Mouse (Mus musculus) embryo, embryonic 10.5 days (tissue): Measurements from ENCODE around the gene Tbx6.
A peak's percentile ranks its signal among the peaks of the same experiment; 100 is the strongest.
"Not testable (repeated sequence)": the region's sequence is repeated elsewhere in the genome, so short reads cannot be mapped to it uniquely, and the experiment has no call there.

ENCODE experiments used
- DNase-seq: peaks from one replicate; pipeline ENCODE4 v3.0.0-alpha.2; 2015; ENCODE audit warnings: low spot score

Tbx6 gene

GRCm38 (mm10) chr7:126767001-126767400, 14.3 kb upstream of the Tbx6 start:
- no peak for DNase-seq

GRCm38 (mm10) chr7:126770784-126771183, 10.5 kb upstream of the Tbx6 start:
- no peak for DNase-seq

- DNase-seq: no peak
Measured at GRCm38 (mm10) chr7:126773351-126773750, 7.9 kb upstream of the Tbx6 start.

GRCm38 (mm10) chr7:126774463-126774862, 6.8 kb upstream of the Tbx6 start:
- no peak for DNase-seq

GRCm38 (mm10) chr7:126775185-126775977, 5.9 kb upstream of the Tbx6 start:
- DNase-seq: no peak

- no peak for DNase-seq
Measured at GRCm38 (mm10) chr7:126775978-126776234, 5.4 kb upstream of the Tbx6 start.

GRCm38 (mm10) chr7:126776598-126777057, 4.7 kb upstream of the Tbx6 start, which contains the start of gene Ypel3:
Gene Ypel3 (plus strand): TSS chr7:126776955.
- DNase-seq: peak; percentile 94

- DNase-seq: no peak
Measured at GRCm38 (mm10) chr7:126777476-126777875, 3.8 kb upstream of the Tbx6 start.

- no peak for DNase-seq
Measured at GRCm38 (mm10) chr7:126778147-126778546, 3.1 kb upstream of the Tbx6 start.

GRCm38 (mm10) chr7:126779101-126779500, 2.2 kb upstream of the Tbx6 start:
- not testable (repeated sequence) for DNase-seq

- peak; percentile 94 for DNase-seq
Measured at GRCm38 (mm10) chr7:126779983-126780970, 1.0 kb upstream of the Tbx6 start.

- no peak for DNase-seq
Measured at GRCm38 (mm10) chr7:126781661-126782370, 533 bp downstream of the Tbx6 start.

GRCm38 (mm10) chr7:126782693-126783092, 1.4 kb downstream of the Tbx6 start:
- DNase-seq: no peak

GRCm38 (mm10) chr7:126784469-126784868, 3.2 kb downstream of the Tbx6 start:
- DNase-seq: no peak

- no peak for DNase-seq
Measured at GRCm38 (mm10) chr7:126785056-126785455, 3.8 kb downstream of the Tbx6 start.

GRCm38 (mm10) chr7:126786142-126786541, 4.9 kb downstream of the Tbx6 start:
- no peak for DNase-seq

GRCm38 (mm10) chr7:126789141-126789540, 7.9 kb downstream of the Tbx6 start:
- DNase-seq: no peak

- DNase-seq: peak; percentile 99
Measured at GRCm38 (mm10) chr7:126791851-126792720, 10.8 kb downstream of the Tbx6 start, which contains the start of gene Ppp4c. Gene Ppp4c (minus strand): TSS chr7:126792496.

- no peak for DNase-seq
Measured at GRCm38 (mm10) chr7:126792721-126793443, 11.6 kb downstream of the Tbx6 start.

- DNase-seq: no peak
Measured at GRCm38 (mm10) chr7:126793456-126794270, 12.4 kb downstream of the Tbx6 start.
